Mouse (Mus musculus): ENCODE measurements at regions not wholly inside any gene's neighbourhood (a gene's known extent, or its start where the extent isn't known, plus 50 kb on each side); places are given as distances from the start of the nearest gene placed in this dataset.

DNA sequence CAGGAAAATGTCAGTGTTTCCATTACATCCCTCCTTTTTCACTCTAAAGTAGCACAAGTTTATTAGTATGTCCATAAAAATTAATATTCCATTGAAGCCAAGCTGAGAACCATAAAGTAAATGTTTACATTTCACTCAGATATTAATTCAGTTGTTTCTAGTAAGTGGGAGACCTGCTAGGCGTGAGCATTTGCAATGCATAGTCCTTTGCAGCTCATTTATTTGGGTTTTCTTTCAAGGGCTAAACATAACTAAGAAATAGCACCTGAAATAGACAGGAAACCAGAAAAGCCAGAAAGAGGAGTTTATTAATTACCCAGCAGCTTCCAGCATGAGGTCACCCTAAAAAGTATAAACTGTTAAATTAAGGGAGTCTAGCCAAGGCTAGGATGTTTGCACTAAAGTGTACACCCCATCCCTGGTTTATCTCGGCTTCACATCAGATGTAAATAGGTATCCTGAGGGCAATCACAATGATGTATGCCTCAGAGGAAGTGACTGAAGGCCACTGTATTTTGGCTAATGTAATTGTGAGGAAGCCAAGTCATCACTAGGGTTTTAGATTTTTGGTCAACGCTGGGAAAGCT is 88.8 kb upstream of the Slc5a12 start:
- no peak overlapping the region for H3K27ac ChIP-seq (replicated peaks; ENCODE audit: low read depth, low read length)
- DNase-seq (ENCODE audit: low spot score) (no peak), ATAC-seq (ENCODE audit: low read depth) (no peak)
- no peak overlapping the region for H3K4me3 ChIP-seq (ENCODE audit: low read depth, low read length)
- no peaks in the 10 kb centered on the region for H3K36me3 ChIP-seq (ENCODE audit: control insufficient read depth, insufficient read depth, low read length)
- H3K4me1 ChIP-seq (ENCODE audit: control insufficient read depth, insufficient read depth, low read length) = no peaks in the 10 kb centered on the region
- no peak overlapping the region for H3K4me2 ChIP-seq (ENCODE audit: low read depth, low read length)
- H3K9me3 ChIP-seq (ENCODE audit: control insufficient read depth, low read length) = no peaks in the 10 kb centered on the region
- no peaks in the 10 kb centered on the region for H3K27me3 ChIP-seq (replicated peaks; ENCODE audit: control insufficient read depth, insufficient read depth, low read length)
- WGBS = 82% methylated on average over 3 of the region's 3 CpGs
- H3K9ac ChIP-seq (ENCODE audit: low read depth, low read length) = no peak overlapping the region

DNA sequence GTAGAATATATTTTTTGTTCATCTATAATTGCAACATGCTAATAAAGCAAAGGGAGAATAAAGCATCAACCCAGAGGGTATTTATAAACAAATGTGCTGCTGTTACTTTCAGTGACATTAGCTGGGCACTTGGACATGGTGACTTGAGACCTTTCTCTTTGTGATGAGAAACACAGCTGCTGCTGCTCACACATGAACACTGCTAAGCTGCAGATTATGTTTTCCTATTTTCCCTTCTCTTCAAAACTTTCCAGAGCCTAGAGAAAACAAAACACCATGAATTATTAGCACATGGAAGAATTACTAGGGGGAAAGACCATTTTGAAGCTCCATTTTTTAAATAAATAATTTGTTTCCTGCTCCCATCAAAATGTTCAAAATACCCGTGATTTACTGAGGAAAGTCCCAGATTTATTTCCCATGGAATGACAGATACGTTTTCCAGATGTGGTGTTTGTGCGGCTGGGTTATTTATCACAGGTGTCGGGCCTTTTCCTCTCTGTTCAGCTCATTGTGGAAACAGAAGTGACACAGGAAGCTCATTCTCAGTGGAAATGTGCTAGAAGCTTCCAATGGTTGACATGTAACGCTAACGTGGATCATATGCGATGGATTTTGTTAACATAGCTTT is 73.8 kb upstream of the Slc5a12 start:
- Histone ChIP-seq H3K4me1 (ENCODE audit: control insufficient read depth, insufficient read depth, low read length) (no peaks in the 10 kb centered on the region), H3K9ac (ENCODE audit: low read depth, low read length) (no peak overlapping the region), H3K4me2 (ENCODE audit: low read depth, low read length) (no peak overlapping the region), H3K4me3 (ENCODE audit: low read depth, low read length) (no peak overlapping the region), H3K27me3 (replicated peaks; ENCODE audit: control insufficient read depth, insufficient read depth, low read length) (no peaks in the 10 kb centered on the region), H3K9me3 (ENCODE audit: control insufficient read depth, low read length) (no peaks in the 10 kb centered on the region), H3K27ac (replicated peaks; ENCODE audit: low read depth, low read length) (no peak overlapping the region; the same call in 1 of the 2 replicates), H3K36me3 (ENCODE audit: control insufficient read depth, insufficient read depth, low read length) (no peaks in the 10 kb centered on the region)
- no peak for ATAC-seq (ENCODE audit: low read depth)
- DNase-seq (ENCODE audit: low spot score) = peak; percentile 48
- WGBS = 42% methylated on average over 7 of the region's 7 CpGs

DNA sequence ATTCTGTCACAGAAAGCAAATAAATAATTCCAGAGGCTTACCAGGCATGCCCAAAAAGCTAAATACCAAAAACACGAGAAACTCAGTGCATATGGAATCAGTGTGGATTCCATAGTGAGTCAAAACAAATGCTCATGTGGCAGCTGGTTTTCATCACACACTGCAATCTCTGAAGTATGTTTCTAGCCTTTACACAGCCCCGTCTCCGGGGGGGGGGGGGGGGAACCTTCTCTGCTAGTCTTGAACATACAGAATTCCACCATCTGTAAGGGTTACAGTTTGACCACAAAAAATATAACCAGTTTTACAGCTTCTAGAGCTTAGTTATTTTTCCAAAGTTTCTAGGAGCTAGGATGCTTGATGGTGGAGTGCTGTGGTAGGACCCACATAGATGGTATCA is 68.9 kb upstream of the Slc5a12 start:
- peak; percentile 76; the same call in 1 of the 2 replicates for ATAC-seq (ENCODE audit: low read depth)
- Histone ChIP-seq H3K27me3 (replicated peaks; ENCODE audit: control insufficient read depth, insufficient read depth, low read length) (no peaks in the 10 kb centered on the region), H3K36me3 (ENCODE audit: control insufficient read depth, insufficient read depth, low read length) (no peaks in the 10 kb centered on the region), H3K27ac (replicated peaks; ENCODE audit: low read depth, low read length) (peak overlapping the region; percentile 41; the same call in 1 of the 2 replicates), H3K4me2 (ENCODE audit: low read depth, low read length) (no peak overlapping the region), H3K9me3 (ENCODE audit: control insufficient read depth, low read length) (no peaks in the 10 kb centered on the region), H3K9ac (ENCODE audit: low read depth, low read length) (no peak overlapping the region), H3K4me3 (ENCODE audit: low read depth, low read length) (no peak overlapping the region), H3K4me1 (ENCODE audit: control insufficient read depth, insufficient read depth, low read length) (no peaks in the 10 kb centered on the region)
- peak; percentile 85 for DNase-seq (ENCODE audit: low spot score)
- WGBS = 6% methylated on average over 3 of the region's 3 CpGs

DNA sequence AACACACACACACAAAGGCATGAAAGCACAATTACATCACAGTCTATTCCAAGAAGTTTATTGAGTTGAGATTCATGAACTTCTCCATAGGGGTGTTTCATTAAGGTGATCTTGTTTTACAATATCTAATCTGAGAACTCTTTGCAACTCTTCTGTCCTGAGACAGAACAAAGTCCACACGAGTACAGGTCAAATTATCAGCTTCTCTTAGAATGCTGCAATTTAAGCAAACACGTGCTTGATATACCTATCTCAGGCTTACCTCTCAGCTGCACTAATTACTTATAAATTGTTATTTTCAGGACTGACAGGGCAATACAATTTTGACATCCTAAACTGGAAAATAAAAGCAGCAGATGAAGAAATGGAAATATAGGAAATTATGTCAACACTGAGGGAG is 57.0 kb upstream of the Slc5a12 start:
- WGBS = 82% methylated on average over 2 of the region's 2 CpGs
- no peak overlapping the region for H3K4me2 ChIP-seq (ENCODE audit: low read depth, low read length)
- H3K9me3 ChIP-seq (ENCODE audit: control insufficient read depth, low read length) = no peaks in the 10 kb centered on the region
- ATAC-seq (ENCODE audit: low read depth) (no peak), DNase-seq (ENCODE audit: low spot score) (no peak)
- H3K9ac ChIP-seq (ENCODE audit: low read depth, low read length) = no peak overlapping the region
- H3K27me3 ChIP-seq (replicated peaks; ENCODE audit: control insufficient read depth, insufficient read depth, low read length) = no peaks in the 10 kb centered on the region
- no peak overlapping the region for H3K27ac ChIP-seq (replicated peaks; ENCODE audit: low read depth, low read length)
- no peaks in the 10 kb centered on the region for H3K36me3 ChIP-seq (ENCODE audit: control insufficient read depth, insufficient read depth, low read length)
- no peak overlapping the region for H3K4me3 ChIP-seq (ENCODE audit: low read depth, low read length)
- H3K4me1 ChIP-seq (ENCODE audit: control insufficient read depth, insufficient read depth, low read length) = no peaks in the 10 kb centered on the region

DNA sequence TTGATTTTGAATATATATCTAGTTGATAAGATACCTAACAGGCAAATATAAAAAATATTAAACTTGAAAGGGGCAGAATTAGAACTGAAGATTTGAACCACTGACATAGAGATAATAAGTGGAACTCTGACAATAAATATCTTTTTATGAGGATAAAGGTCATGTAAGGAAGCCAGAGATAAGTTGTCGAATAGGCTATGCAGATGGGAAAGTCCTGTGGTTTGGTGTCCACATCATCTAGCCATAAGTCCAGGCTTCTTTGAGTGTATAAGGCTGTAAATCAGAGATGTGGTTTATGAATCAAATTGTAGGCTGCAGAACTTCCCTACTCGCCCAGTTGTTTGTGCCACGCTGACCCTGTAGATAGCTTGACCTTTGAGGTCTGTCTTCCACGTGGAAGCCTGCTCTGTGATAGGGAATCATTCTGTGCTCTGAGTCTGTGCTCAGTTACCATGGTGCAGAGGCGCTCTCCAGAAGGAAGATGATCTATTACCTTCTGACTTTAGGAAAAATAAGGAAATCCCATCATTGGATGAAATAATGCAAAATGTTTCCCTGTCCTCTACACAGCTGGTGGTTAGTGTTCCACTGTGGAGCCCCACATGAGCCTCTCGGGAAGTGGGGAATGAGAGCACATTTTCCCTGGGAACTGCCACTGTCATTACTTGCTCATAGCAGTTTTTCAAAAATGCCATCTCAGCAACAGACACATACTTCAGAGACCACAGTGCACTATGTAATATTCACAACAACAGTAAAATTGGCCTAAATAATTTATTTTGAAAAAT is 56.3 kb upstream of the Slc5a12 start:
- Histone ChIP-seq H3K4me3 (ENCODE audit: low read depth, low read length) (no peak overlapping the region), H3K4me2 (ENCODE audit: low read depth, low read length) (no peak overlapping the region), H3K36me3 (ENCODE audit: control insufficient read depth, insufficient read depth, low read length) (no peaks in the 10 kb centered on the region), H3K9me3 (ENCODE audit: control insufficient read depth, low read length) (no peaks in the 10 kb centered on the region), H3K27me3 (replicated peaks; ENCODE audit: control insufficient read depth, insufficient read depth, low read length) (no peaks in the 10 kb centered on the region), H3K9ac (ENCODE audit: low read depth, low read length) (no peak overlapping the region), H3K4me1 (ENCODE audit: control insufficient read depth, insufficient read depth, low read length) (no peaks in the 10 kb centered on the region), H3K27ac (replicated peaks; ENCODE audit: low read depth, low read length) (no peak overlapping the region)
- ATAC-seq (ENCODE audit: low read depth) = no peak
- DNase-seq (ENCODE audit: low spot score) = no peak
- WGBS = 71% methylated on average over 6 of the region's 6 CpGs

DNA sequence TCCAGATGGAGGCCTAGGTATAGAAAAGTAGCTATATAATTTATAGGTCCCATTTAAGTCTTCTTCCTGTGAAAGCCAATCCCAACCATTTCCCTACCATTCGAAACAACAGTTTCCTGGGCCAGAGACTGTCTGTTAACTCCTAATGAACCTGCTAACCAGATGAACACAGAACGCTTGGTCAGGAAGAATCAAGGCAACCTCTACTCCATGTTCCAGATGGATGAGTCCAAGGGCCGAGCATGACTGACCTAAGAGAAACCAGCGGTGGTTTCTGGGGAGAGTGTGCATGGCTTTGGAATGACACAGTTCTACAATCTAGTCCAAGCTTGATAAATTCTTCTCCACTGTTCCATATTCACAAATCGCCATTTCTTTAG is 55.8 kb upstream of the Slc5a12 start:
- WGBS = 83% methylated on average over 5 of the region's 5 CpGs
- no peak overlapping the region for H3K4me3 ChIP-seq (ENCODE audit: low read depth, low read length)
- DNase-seq (ENCODE audit: low spot score) = no peak

More for the DNA sequence above, 55.8 kb upstream of the Slc5a12 start:
- Histone ChIP-seq H3K4me1 (ENCODE audit: control insufficient read depth, insufficient read depth, low read length) (no peaks in the 10 kb centered on the region), H3K36me3 (ENCODE audit: control insufficient read depth, insufficient read depth, low read length) (no peaks in the 10 kb centered on the region), H3K27ac (replicated peaks; ENCODE audit: low read depth, low read length) (no peak overlapping the region), H3K9ac (ENCODE audit: low read depth, low read length) (no peak overlapping the region), H3K9me3 (ENCODE audit: control insufficient read depth, low read length) (no peaks in the 10 kb centered on the region), H3K27me3 (replicated peaks; ENCODE audit: control insufficient read depth, insufficient read depth, low read length) (no peaks in the 10 kb centered on the region), H3K4me2 (ENCODE audit: low read depth, low read length) (no peak overlapping the region)
- ATAC-seq (ENCODE audit: low read depth) = no peak
